Mouse (Mus musculus): ENCODE measurements at regions not wholly inside any gene's neighbourhood (a gene's known extent, or its start where the extent isn't known, plus 50 kb on each side); places are given as distances from the start of the nearest gene placed in this dataset.

GRCm38 (mm10) chr11:6764186-6764585, 73.3 kb downstream of the Gm11983 start:
- peaks cover 9% of the 10 kb centered on the region; the same call in 1 of the 2 replicates for H3K4me1 ChIP-seq
- H3K9ac ChIP-seq: no peak overlapping the region
- no peak overlapping the region for H3K4me3 ChIP-seq
- no peaks in the 10 kb centered on the region for H3K27me3 ChIP-seq (replicated peaks)
- H3K27ac ChIP-seq: no peak overlapping the region
- no peaks in the 10 kb centered on the region for H3K36me3 ChIP-seq (replicated peaks)
- no peaks in the 10 kb centered on the region for H3K9me3 ChIP-seq
- 86% methylated on average over 3 of the region's 3 CpGs for WGBS
- no peak for ATAC-seq (replicated peaks)
- H3K4me2 ChIP-seq: no peak overlapping the region

GRCm38 (mm10) chr11:6763001-6763400, 74.5 kb downstream of the Gm11983 start:
- H3K36me3 ChIP-seq (replicated peaks): no peaks in the 10 kb centered on the region
- no peaks in the 10 kb centered on the region for H3K9me3 ChIP-seq
- H3K27ac ChIP-seq: no peak overlapping the region
- ATAC-seq (replicated peaks): no peak
- H3K27me3 ChIP-seq (replicated peaks): no peaks in the 10 kb centered on the region
- no peak overlapping the region for H3K4me2 ChIP-seq
- no peak overlapping the region for H3K9ac ChIP-seq
- no peak overlapping the region for H3K4me3 ChIP-seq
- WGBS: 72% methylated on average over 4 of the region's 4 CpGs
- peaks cover 9% of the 10 kb centered on the region; the same call in 1 of the 2 replicates for H3K4me1 ChIP-seq

- Histone ChIP-seq H3K4me1 (peaks cover 9% of the 10 kb centered on the region; the same call in 1 of the 2 replicates), H3K4me2 (no peak overlapping the region), H3K27me3 (replicated peaks) (no peaks in the 10 kb centered on the region), H3K27ac (0 out of 2 replicates have a peak overlapping the region, but pooled peaks have one; percentile 48), H3K9ac (no peak overlapping the region), H3K9me3 (no peaks in the 10 kb centered on the region), H3K4me3 (no peak overlapping the region), H3K36me3 (replicated peaks) (no peaks in the 10 kb centered on the region)
- WGBS: 41% methylated on average over 11 of the region's 11 CpGs
- peak; percentile 69; the same call in 1 of the 2 replicates for ATAC-seq (replicated peaks)
These were observed 75.4 kb downstream of the Gm11983 start for GRCm38 (mm10) chr11:6761876-6762628.

GRCm38 (mm10) chr11:6759578-6759977, 77.9 kb downstream of the Gm11983 start:
- H3K9me3 ChIP-seq: no peaks in the 10 kb centered on the region
- no peak overlapping the region for H3K4me3 ChIP-seq
- no peak overlapping the region for H3K27ac ChIP-seq
- H3K9ac ChIP-seq: no peak overlapping the region
- 82% methylated on average over 4 of the region's 4 CpGs for WGBS
- H3K4me2 ChIP-seq: no peak overlapping the region
- no peak for ATAC-seq (replicated peaks)
- no peaks in the 10 kb centered on the region for H3K36me3 ChIP-seq (replicated peaks)
- H3K27me3 ChIP-seq (replicated peaks): no peaks in the 10 kb centered on the region
- H3K4me1 ChIP-seq: peaks cover 9% of the 10 kb centered on the region; the same call in 1 of the 2 replicates

- Histone ChIP-seq H3K4me1 (no peaks in the 10 kb centered on the region), H3K4me3 (no peak overlapping the region), H3K27ac (no peak overlapping the region), H3K36me3 (replicated peaks) (no peaks in the 10 kb centered on the region), H3K4me2 (no peak overlapping the region), H3K9ac (no peak overlapping the region), H3K9me3 (no peaks in the 10 kb centered on the region), H3K27me3 (replicated peaks) (no peaks in the 10 kb centered on the region)
- no peak for ATAC-seq (replicated peaks)
- WGBS: 94% methylated on average over 5 of the region's 5 CpGs
These were observed 81.1 kb downstream of the Ramp3 start for GRCm38 (mm10) chr11:6739439-6739838.

GRCm38 (mm10) chr11:6738581-6738980, 80.3 kb downstream of the Ramp3 start:
- Histone ChIP-seq H3K27me3 (replicated peaks) (no peaks in the 10 kb centered on the region), H3K9me3 (no peaks in the 10 kb centered on the region), H3K9ac (no peak overlapping the region), H3K4me1 (no peaks in the 10 kb centered on the region), H3K4me2 (no peak overlapping the region), H3K36me3 (replicated peaks) (no peaks in the 10 kb centered on the region), H3K27ac (no peak overlapping the region), H3K4me3 (no peak overlapping the region)
- 55% methylated on average over 3 of the region's 3 CpGs for WGBS
- ATAC-seq (replicated peaks): 0 out of 2 replicates have a peak, but pooled peaks have one; percentile 9

- no peak overlapping the region for H3K9ac ChIP-seq
- H3K4me3 ChIP-seq: no peak overlapping the region
- WGBS: 62% methylated on average over 3 of the region's 3 CpGs
- no peaks in the 10 kb centered on the region for H3K9me3 ChIP-seq
- 0 out of 2 replicates have a peak, but pooled peaks have one; percentile 37 for ATAC-seq (replicated peaks)
- no peaks in the 10 kb centered on the region for H3K36me3 ChIP-seq (replicated peaks)
- H3K27ac ChIP-seq: no peak overlapping the region
- no peak overlapping the region for H3K4me2 ChIP-seq
- H3K27me3 ChIP-seq (replicated peaks): no peaks in the 10 kb centered on the region
- no peaks in the 10 kb centered on the region for H3K4me1 ChIP-seq
These were observed 79.8 kb downstream of the Ramp3 start for GRCm38 (mm10) chr11:6738163-6738562.

- no peaks in the 10 kb centered on the region for H3K36me3 ChIP-seq (replicated peaks)
- H3K4me1 ChIP-seq: no peaks in the 10 kb centered on the region
- no peak overlapping the region for H3K4me3 ChIP-seq
- no peak overlapping the region for H3K9ac ChIP-seq
- WGBS: 89% methylated on average over 7 of the region's 7 CpGs
- H3K27me3 ChIP-seq (replicated peaks): no peaks in the 10 kb centered on the region
- no peak overlapping the region for H3K27ac ChIP-seq
- H3K4me2 ChIP-seq: no peak overlapping the region
- H3K9me3 ChIP-seq: no peaks in the 10 kb centered on the region
- ATAC-seq (replicated peaks): no peak
These were observed 76.6 kb downstream of the Ramp3 start for GRCm38 (mm10) chr11:6734746-6735430.

GRCm38 (mm10) chr11:6731505-6731904, 73.2 kb downstream of the Ramp3 start:
- Histone ChIP-seq H3K9ac (no peak overlapping the region), H3K27me3 (replicated peaks) (no peaks in the 10 kb centered on the region), H3K9me3 (no peaks in the 10 kb centered on the region), H3K27ac (no peak overlapping the region), H3K4me1 (no peaks in the 10 kb centered on the region), H3K4me2 (no peak overlapping the region), H3K4me3 (no peak overlapping the region), H3K36me3 (replicated peaks) (no peaks in the 10 kb centered on the region)
- 0 out of 2 replicates have a peak, but pooled peaks have one; percentile 37 for ATAC-seq (replicated peaks)
- 64% methylated on average over 5 of the region's 5 CpGs for WGBS

All from midbrain, embryonic 15.5 days (tissue).